Mouse (Mus musculus) left cerebral cortex, adult 11 months (tissue): ENCODE measurements around the gene Atad2b.

ENCODE experiments used
- DNase-seq: peaks from one replicate; pipeline ENCODE4 v3.0.0; 2022; ENCODE audit warnings: low spot score

The Atad2b gene

DNA sequence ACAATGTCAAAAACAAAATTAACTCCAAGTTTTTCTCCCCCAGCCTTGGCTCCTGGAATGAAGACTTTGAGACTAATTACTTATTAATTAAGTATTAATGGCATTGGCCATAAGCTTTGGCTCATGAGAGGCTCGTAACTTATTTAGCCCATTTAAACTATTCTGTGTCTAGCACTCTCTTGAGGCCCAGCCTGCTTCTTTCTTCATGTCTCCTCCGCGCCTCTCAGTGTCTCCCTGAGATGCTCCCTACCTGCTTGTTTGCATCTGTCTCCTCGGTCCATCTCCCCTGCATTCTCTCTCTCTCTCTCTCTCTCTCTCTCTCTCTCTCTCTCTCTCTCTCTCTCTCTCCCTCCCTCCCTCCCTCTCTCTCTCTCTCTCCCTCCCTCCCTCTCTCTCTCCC is 164.3 kb downstream of the Atad2b start:
- no peak for DNase-seq

DNA sequence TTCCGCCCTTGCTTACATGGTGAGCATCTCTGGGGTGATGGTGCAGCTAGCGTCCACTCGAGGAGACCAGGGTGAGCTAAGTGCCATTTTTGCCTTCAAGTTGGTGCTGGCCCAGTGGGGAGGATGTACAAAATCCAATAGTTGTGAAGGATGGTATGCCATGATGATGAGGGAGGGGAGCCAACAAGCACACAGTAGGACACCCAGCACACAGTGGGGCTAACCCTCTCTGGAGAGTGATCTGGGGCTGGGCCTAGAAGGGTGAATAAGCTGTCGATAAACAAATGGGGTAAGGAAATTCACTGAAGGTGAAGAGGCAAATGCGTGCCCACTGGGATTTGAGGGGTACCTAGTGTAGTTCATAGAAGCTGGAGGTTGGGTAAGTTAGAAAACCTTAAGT is 167.6 kb downstream of the Atad2b start:
- DNase-seq = no peak

DNA sequence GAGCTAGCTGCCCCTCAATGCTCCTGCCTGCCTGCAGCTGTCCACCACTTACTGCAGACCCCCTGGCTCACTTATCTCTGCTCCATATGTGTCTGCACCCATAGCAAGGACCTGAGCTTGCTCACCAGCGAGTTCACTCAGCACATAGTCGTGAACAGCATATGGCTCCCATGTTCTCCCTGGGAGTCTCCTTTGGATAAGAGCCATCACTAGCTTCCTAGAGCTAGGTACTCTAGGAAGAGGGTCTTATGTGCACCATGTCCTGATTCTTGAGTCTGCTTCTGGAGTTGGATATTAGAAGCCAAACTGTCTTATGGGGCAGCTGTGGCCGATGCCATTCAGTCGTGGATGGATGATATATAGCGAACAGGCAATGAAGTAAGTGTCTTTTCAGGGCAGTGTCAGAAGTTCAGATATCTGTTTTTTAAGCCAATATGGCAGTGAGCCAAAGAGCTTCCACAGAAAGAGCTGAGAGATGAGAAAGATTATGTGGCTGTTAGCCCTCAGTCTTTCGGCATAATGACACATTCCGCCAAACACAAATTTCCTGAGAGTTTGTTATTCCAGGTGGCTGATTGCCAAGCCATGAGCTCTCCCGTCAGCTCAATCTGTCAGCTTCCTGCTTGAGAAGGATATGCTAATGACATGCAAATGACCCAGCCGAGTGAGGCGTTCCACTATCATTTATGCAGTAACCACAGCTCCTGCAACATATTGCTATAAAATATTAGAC is 170.8 kb downstream of the Atad2b start:
- DNase-seq = peak; percentile 17

DNA sequence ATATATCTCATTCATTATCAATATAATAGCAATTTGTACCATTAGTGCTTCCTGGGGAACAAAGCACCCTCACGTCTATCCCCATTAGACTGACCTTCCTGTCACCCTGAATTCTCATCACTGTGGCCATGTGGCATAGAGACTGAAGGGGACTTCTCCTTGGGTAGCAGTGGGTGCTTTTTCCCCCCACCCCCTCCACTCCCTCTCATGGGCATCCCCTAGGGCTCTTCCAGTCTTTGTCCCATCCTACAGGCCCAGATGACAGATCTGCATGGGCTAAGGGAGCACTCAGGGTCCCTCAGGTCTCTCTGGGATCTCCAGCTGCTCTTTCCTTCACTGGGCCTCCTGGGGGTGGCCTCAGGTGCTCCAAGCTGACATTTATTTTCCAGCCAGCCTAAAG is 171.5 kb downstream of the Atad2b start:
- no peak for DNase-seq
